ENCODE assay signal across 8 mouse cellular contexts in genomic region chr10:80831136-80831535, GRCm38 (mm10). TPM values are rescaled to one million over a fixed set of nuclear protein-coding genes. Genes with fewer than 3 reads are reported as not detected.
DNase-seq lines count a peak whose midpoint lies in the region; ATAC-seq and TF ChIP-seq lines count a peak whose summit lies in the region.

No protein-coding gene starts in this region.

- H3K27ac ChIP-seq in limb, embryonic 13.5 days: no peak overlapping the region
- H3K27ac ChIP-seq in left cerebral cortex, adult 2 months: no peak overlapping the region

- H3K4me2 ChIP-seq in limb, embryonic 13.5 days (replicated peaks): peak overlapping the region; percentile 11; the same call in 1 of the 2 replicates

- H3K9me3 ChIP-seq in limb, embryonic 13.5 days: no peaks in the 10 kb centered on the region

- no peak for TF ChIP-seq CTCF in left cerebral cortex, adult 2 months (IDR thresholded peaks at IDR 0.05)

- peaks cover 18% of the 10 kb centered on the region for H3K36me3 ChIP-seq in limb, embryonic 13.5 days

- 5% methylated on average over 9 of the region's 9 CpGs for WGBS in limb, embryonic 13.5 days

- H3K4me3 ChIP-seq in limb, embryonic 13.5 days: no peak overlapping the region
- H3K4me3 ChIP-seq in left cerebral cortex, adult 2 months: no peak overlapping the region

- peaks cover 39% of the 10 kb centered on the region for H3K27me3 ChIP-seq in limb, embryonic 13.5 days

- intact Hi-C loops in left cerebral cortex, adult 2 months (cut with DNase I): no loop called here

- peak; percentile 52 for DNase-seq in gastrocnemius, postnatal 10 days
- no peak for DNase-seq in gastrocnemius, postnatal 4 days (ENCODE audit: low spot score in 2 of 2)
- DNase-seq in NIH3T3 (ENCODE audit: low read depth): peak; percentile 61
- DNase-seq in gastrocnemius, postnatal 25 days: peak; percentile 49
- DNase-seq in naive thymus-derived CD4-positive, alpha-beta T cell, adult 2 months (ENCODE audit: low read depth): peak; percentile 40
- DNase-seq in left cerebral cortex, adult 2 months (ENCODE audit: extremely low spot score in 1 of 2, low spot score in 2 of 2): no peak

- H3K9ac ChIP-seq in limb, embryonic 13.5 days: no peak overlapping the region

- ATAC-seq in limb, embryonic 13.5 days (ENCODE audit: low FRiP score, low read depth): no peak
- ATAC-seq in erythroid progenitor cell, adult 5-6 weeks (replicated peaks; ENCODE audit: low FRiP score, poor library complexity, severe bottlenecking): no peak

- H3K4me1 ChIP-seq in limb, embryonic 13.5 days: peaks cover 37% of the 10 kb centered on the region

RNA-seq across cellular contexts. Expression of gene Oaz1, which starts 4.7 kb away (rescaled TPM):
- 100 to 1,000 TPM; 846 to 935 TPM for total RNA-seq in gastrocnemius, postnatal 10 days (2021)
- 100 to 1,000 TPM; 785 to 853 TPM for total RNA-seq in gastrocnemius, postnatal 4 days (2021)
- 100 to 1,000 TPM; 651 to 657 TPM for total RNA-seq in gastrocnemius, postnatal 25 days (2021)
- 1,885 and 1,910 TPM in 2 replicates for polyA plus RNA-seq in limb, embryonic 13.5 days (2015; fragmentation: Nextera tagmentation; extraction: Ambion mirVana)
- total RNA-seq in erythroid progenitor cell, adult 5-6 weeks (2015; ENCODE audit: low replicate concordance): 1,470 and 1,566 TPM in 2 replicates
- total RNA-seq in erythroid progenitor cell, adult 5-6 weeks (2017; ENCODE audit: low replicate concordance): 158 and 259 TPM in 2 replicates
- total RNA-seq in left cerebral cortex, adult 2 months (2021): 100 to 1,000 TPM; 476 to 536 TPM

RNA-seq across cellular contexts. Expression of gene Lingo3, which starts 12.7 kb away (rescaled TPM):
- total RNA-seq in gastrocnemius, postnatal 10 days (2021): 10 to 100 TPM; 31.9 to 32.9 TPM
- 10 to 100 TPM; 21.5 to 22.1 TPM for total RNA-seq in gastrocnemius, postnatal 4 days (2021)
- 10 to 100 TPM; 13.3 to 15.5 TPM for total RNA-seq in gastrocnemius, postnatal 25 days (2021)
- 0.92 and 1.3 TPM in 2 replicates for polyA plus RNA-seq in limb, embryonic 13.5 days (2015; fragmentation: Nextera tagmentation; extraction: Ambion mirVana)
- total RNA-seq in erythroid progenitor cell, adult 5-6 weeks (2015; ENCODE audit: low replicate concordance): not detected in 2 replicates
- not detected in 2 replicates for total RNA-seq in erythroid progenitor cell, adult 5-6 weeks (2017; ENCODE audit: low replicate concordance)
- 10 to 100 TPM; 38.3 to 42.8 TPM for total RNA-seq in left cerebral cortex, adult 2 months (2021)

RNA-seq across cellular contexts. Expression of gene Jsrp1, which starts 17.8 kb away (rescaled TPM):
- 100 to 1,000 TPM; 289 to 339 TPM for total RNA-seq in gastrocnemius, postnatal 10 days (2021)
- total RNA-seq in gastrocnemius, postnatal 4 days (2021): 100 to 1,000 TPM; 199 to 230 TPM
- 100 to 1,000 TPM; 395 to 415 TPM for total RNA-seq in gastrocnemius, postnatal 25 days (2021)
- 4.5 and 5.2 TPM in 2 replicates for polyA plus RNA-seq in limb, embryonic 13.5 days (2015; fragmentation: Nextera tagmentation; extraction: Ambion mirVana)
- total RNA-seq in erythroid progenitor cell, adult 5-6 weeks (2015; ENCODE audit: low replicate concordance): not detected in 2 replicates
- total RNA-seq in erythroid progenitor cell, adult 5-6 weeks (2017; ENCODE audit: low replicate concordance): not detected in 2 replicates
- total RNA-seq in left cerebral cortex, adult 2 months (2021): 1 to 10 TPM; 5.9 to 7.4 TPM

RNA-seq across cellular contexts. Expression of gene Lsm7, which starts 23.9 kb away (rescaled TPM):
- total RNA-seq in gastrocnemius, postnatal 10 days (2021): 10 to 100 TPM; 36.8 to 42.4 TPM
- total RNA-seq in gastrocnemius, postnatal 4 days (2021): 10 to 100 TPM; 53.7 to 54.2 TPM
- 10 to 100 TPM; 19.0 to 22.3 TPM for total RNA-seq in gastrocnemius, postnatal 25 days (2021)
- polyA plus RNA-seq in limb, embryonic 13.5 days (2015; fragmentation: Nextera tagmentation; extraction: Ambion mirVana): 310 and 314 TPM in 2 replicates
- 24.7 and 54.4 TPM in 2 replicates for total RNA-seq in erythroid progenitor cell, adult 5-6 weeks (2015; ENCODE audit: low replicate concordance)
- total RNA-seq in erythroid progenitor cell, adult 5-6 weeks (2017; ENCODE audit: low replicate concordance): 75.3 and 78.9 TPM in 2 replicates
- 10 to 100 TPM; 40.0 to 43.2 TPM for total RNA-seq in left cerebral cortex, adult 2 months (2021)

RNA-seq across cellular contexts. Expression of gene Sppl2b, which starts 23.9 kb away (rescaled TPM):
- total RNA-seq in gastrocnemius, postnatal 10 days (2021): 10 to 100 TPM; 30.5 to 33.0 TPM
- total RNA-seq in gastrocnemius, postnatal 4 days (2021): 10 to 100 TPM; 30.9 to 38.6 TPM
- 10 to 100 TPM; 21.7 to 23.6 TPM for total RNA-seq in gastrocnemius, postnatal 25 days (2021)
- 49.0 and 54.1 TPM in 2 replicates for polyA plus RNA-seq in limb, embryonic 13.5 days (2015; fragmentation: Nextera tagmentation; extraction: Ambion mirVana)
- 262 and 270 TPM in 2 replicates for total RNA-seq in erythroid progenitor cell, adult 5-6 weeks (2015; ENCODE audit: low replicate concordance)
- total RNA-seq in erythroid progenitor cell, adult 5-6 weeks (2017; ENCODE audit: low replicate concordance): 283 and 322 TPM in 2 replicates
- total RNA-seq in left cerebral cortex, adult 2 months (2021): 10 to 100 TPM; 55.6 to 62.5 TPM

Comparison
In these comparisons a context has a peak if more than half of its experiments do, and no peak if none do; other contexts are left out.
1. DNase-seq: peak in gastrocnemius, postnatal 10 days (single experiment), NIH3T3 (single experiment), gastrocnemius, postnatal 25 days (single experiment) and naive thymus-derived CD4-positive, alpha-beta T cell, adult 2 months (single experiment); none in gastrocnemius, postnatal 4 days (0 of 2) and left cerebral cortex, adult 2 months (0 of 2).
2. RNA of gene Lingo3, which starts 12.7 kb away (total RNA-seq): 38.3 to 42.8 TPM in left cerebral cortex, adult 2 months, 31.9 to 32.9 TPM in gastrocnemius, postnatal 10 days, 21.5 to 22.1 TPM in gastrocnemius, postnatal 4 days and 13.3 to 15.5 TPM in gastrocnemius, postnatal 25 days; not detected in erythroid progenitor cell, adult 5-6 weeks; every median in the first group is over 10 times any median in the second.
3. RNA of gene Jsrp1, which starts 17.8 kb away (total RNA-seq): 395 to 415 TPM in gastrocnemius, postnatal 25 days, 289 to 339 TPM in gastrocnemius, postnatal 10 days and 199 to 230 TPM in gastrocnemius, postnatal 4 days; 5.9 to 7.4 TPM in left cerebral cortex, adult 2 months and not detected in erythroid progenitor cell, adult 5-6 weeks; every median in the first group is over 10 times any median in the second.